Mouse (Mus musculus) stomach, postnatal 0 days (tissue): Measurements from ENCODE around the gene Slc35b4.

Experiments
- CTCF ChIP-seq: IDR thresholded peaks from 2 replicates; pipeline ENCODE4 v1.5.1; 2016; ENCODE audit warnings: antibody characterized with exemption, low read depth, mild to moderate bottlenecking, moderate library complexity
- EP300 ChIP-seq: optimal IDR thresholded peaks from 2 replicates; pipeline ENCODE3; 2016; ENCODE audit warnings: antibody characterized with exemption

DNA sequence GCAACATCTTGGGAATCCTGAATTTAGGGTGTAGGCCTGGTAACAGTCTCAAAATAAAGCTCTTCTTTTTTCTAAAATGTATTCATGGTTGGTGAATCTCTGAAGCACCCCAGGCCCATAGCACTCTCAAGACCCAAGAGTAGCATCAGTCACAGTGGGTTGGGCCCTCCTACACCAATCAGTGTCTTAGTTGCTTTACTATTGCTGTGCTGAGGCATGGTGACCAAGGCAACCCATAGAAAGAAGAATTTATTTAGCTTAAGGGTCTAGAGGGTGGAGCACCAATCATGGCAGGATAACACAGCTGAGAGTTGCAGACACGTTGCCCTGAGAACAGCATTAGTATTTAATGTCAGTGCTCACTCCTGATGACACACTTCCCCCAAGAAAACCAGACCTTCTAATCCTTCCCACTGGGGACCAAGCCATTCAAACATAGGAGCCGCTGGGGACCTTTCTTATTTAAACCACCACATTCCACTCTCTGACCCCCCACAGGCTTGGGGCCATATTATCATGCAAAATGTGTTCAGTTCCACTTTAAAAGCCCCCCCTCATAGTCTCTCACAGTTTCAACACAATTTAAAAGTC lies 10.5 kb upstream of the Slc35b4 start:
- TF ChIP-seq CTCF = no peak
- no peak for TF ChIP-seq EP300
